8 mouse cellular contexts compared by ENCODE assay signal in the genomic region with DNA sequence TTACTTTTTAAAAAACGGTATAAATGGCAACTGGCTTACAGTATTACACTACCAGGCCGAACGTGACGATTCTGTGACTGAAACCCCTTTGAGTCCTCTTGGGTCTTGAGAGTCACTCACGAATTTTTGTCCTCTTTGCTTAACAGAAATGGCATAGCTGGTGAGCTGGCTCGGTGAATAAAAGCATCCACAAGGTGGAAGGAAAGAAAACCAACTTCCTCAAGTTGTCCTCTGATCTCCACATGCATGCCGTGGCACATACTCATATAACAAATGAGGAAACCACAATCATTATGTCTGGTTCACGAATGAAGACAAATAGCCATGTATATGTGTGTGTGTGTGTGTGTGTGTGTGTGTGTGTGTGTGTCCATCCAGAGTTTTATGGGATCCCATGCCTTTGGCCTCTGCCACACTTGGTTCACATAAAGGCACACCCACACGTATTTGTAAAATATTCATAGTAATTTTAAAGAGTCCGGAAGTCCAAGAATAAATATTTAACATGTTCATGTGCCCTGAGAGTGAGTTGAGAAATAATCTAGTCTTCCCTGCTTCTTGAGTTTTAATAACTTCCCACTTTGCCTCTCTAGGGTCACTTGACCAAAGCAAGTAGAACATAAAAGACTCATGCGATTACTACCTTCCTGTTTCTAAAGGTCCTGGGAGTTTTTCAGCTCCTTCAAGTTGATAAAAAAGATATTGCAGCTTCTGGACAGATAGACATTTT. TPM values are rescaled to one million over a fixed set of nuclear protein-coding genes. Genes with fewer than 3 reads are reported as not detected.
DNase-seq lines count a peak whose midpoint lies in the region; ATAC-seq lines count a peak whose summit lies in the region.

No protein-coding gene starts in this region.

- H3K27ac ChIP-seq in hindbrain, embryonic 10.5 days, result peak overlapping the region; percentile 89

- 0 out of 2 replicates have a peak, but pooled peaks have one; percentile 15 for ATAC-seq in cerebellum, adult (ENCODE audit: insufficient number of reproducible peaks, low FRiP score, low TSS enrichment)
- peak; percentile 31 for ATAC-seq in activated CD4-positive, CD25-positive, alpha-beta regulatory T cell, adult 4 months

- DNase-seq in cerebellum, postnatal 14 days, result no peak
- no peak for DNase-seq in hindbrain, embryonic 10.5 days (ENCODE audit: low spot score)
- DNase-seq in lung, postnatal 36 days, result peak; percentile 49
- DNase-seq in thymus, postnatal 4 days, result no peak
- DNase-seq in urinary bladder, adult 18-20 months (ENCODE audit: low spot score in 2 of 2), result no peak
- DNase-seq in left cerebral cortex, postnatal 4 days, result no peak

- H3K27me3 ChIP-seq in hindbrain, embryonic 10.5 days (ENCODE audit: insufficient read depth, poor library complexity, severe bottlenecking), result 0 out of 2 replicates have a peak, but pooled peaks cover 3% of the 10 kb centered on the region

- 44% methylated on average over 11 of the region's 11 CpGs for WGBS in hindbrain, embryonic 10.5 days

- peak overlapping the region; percentile 82 for H3K4me3 ChIP-seq in hindbrain, embryonic 10.5 days

- peaks cover 25% of the 10 kb centered on the region for H3K4me1 ChIP-seq in hindbrain, embryonic 10.5 days (replicated peaks)

- no peaks in the 10 kb centered on the region for H3K9me3 ChIP-seq in hindbrain, embryonic 10.5 days

- intact Hi-C loops in left cerebral cortex, postnatal 4 days (cut with DNase I), result no loop called here

- peaks cover 19% of the 10 kb centered on the region for H3K36me3 ChIP-seq in hindbrain, embryonic 10.5 days

RNA-seq across cellular contexts. Expression of gene Bub1, which starts 0.6 kb away (rescaled TPM):
- 1 to 10 TPM; 5.2 to 7.5 TPM for polyA plus RNA-seq in activated CD4-positive, CD25-positive, alpha-beta regulatory T cell, adult 4 months (2017; shearing (Covaris generic))
- 64.5 and 98.5 TPM in 2 replicates for polyA plus RNA-seq in hindbrain, embryonic 10.5 days (2016; fragmentation: Nextera tagmentation; extraction: Ambion mirVana)
- 1 to 10 TPM; 3.9 to 5.5 TPM for total RNA-seq in left cerebral cortex, postnatal 4 days (2021)

RNA-seq across cellular contexts. Expression of gene Acoxl, which starts 6.4 kb away (rescaled TPM):
- under 1 TPM in 1 of 2 experiments, not detected in 1; 0.41 TPM for polyA plus RNA-seq in activated CD4-positive, CD25-positive, alpha-beta regulatory T cell, adult 4 months (2017; shearing (Covaris generic))
- 0.07 and 0.20 TPM in 2 replicates for polyA plus RNA-seq in hindbrain, embryonic 10.5 days (2016; fragmentation: Nextera tagmentation; extraction: Ambion mirVana)
- total RNA-seq in left cerebral cortex, postnatal 4 days (2021), result not detected

RNA-seq across cellular contexts. Expression of gene Mtln, which starts 40.0 kb away (rescaled TPM):
- 10 to 100 TPM; 28.6 to 33.2 TPM for polyA plus RNA-seq in activated CD4-positive, CD25-positive, alpha-beta regulatory T cell, adult 4 months (2017; shearing (Covaris generic))
- polyA plus RNA-seq in hindbrain, embryonic 10.5 days (2016; fragmentation: Nextera tagmentation; extraction: Ambion mirVana), result 23.3 and 26.8 TPM in 2 replicates
- total RNA-seq in left cerebral cortex, postnatal 4 days (2021), result 10 to 100 TPM; 25.2 to 27.6 TPM

RNA-seq across cellular contexts. Expression of gene Nphp1, which starts 43.6 kb away (rescaled TPM):
- polyA plus RNA-seq in activated CD4-positive, CD25-positive, alpha-beta regulatory T cell, adult 4 months (2017; shearing (Covaris generic)), result under 1 TPM in 1 of 2 experiments, not detected in 1; 0.24 TPM
- polyA plus RNA-seq in hindbrain, embryonic 10.5 days (2016; fragmentation: Nextera tagmentation; extraction: Ambion mirVana), result 34.4 and 39.3 TPM in 2 replicates
- total RNA-seq in left cerebral cortex, postnatal 4 days (2021), result 10 to 100 TPM; 14.7 to 16.6 TPM
